Mouse (Mus musculus) limb, embryonic 11.5 days (tissue): ENCODE data around the gene Prrt4. TPM values are rescaled to one million over a fixed set of nuclear protein-coding genes. Genes with fewer than 3 reads are reported as not detected.
A peak's percentile ranks its signal among the peaks of the same experiment; 100 is the strongest.

ENCODE experiments used
- ATAC-seq: fragments of 200-750 bp; cut with Nextera tagmentation; 2 replicates; pipeline ENCODE4 v1.8.0; 2017; ENCODE audit warnings: low read depth; ENCODE audit not compliant: insufficient number of reproducible peaks, low FRiP score, low TSS enrichment
- DNase-seq: peaks from one replicate; pipeline ENCODE4 v3.0.0-alpha.2; 2015; ENCODE audit warnings: low spot score
- H3K27ac ChIP-seq: fragments of 300-500 bp; sonication (generic); replicated peaks from 2 replicates; pipeline ENCODE4 v1.5.1; 2014; ENCODE audit warnings: low read depth, mild to moderate bottlenecking, low read length
- H3K27me3 ChIP-seq: fragments of 300-500 bp; sonication (generic); 2 replicates; pipeline ENCODE4 v1.6.1; 2014; ENCODE audit warnings: mild to moderate bottlenecking, low read length, mixed read lengths; ENCODE audit not compliant: control insufficient read depth, insufficient read depth
- H3K36me3 ChIP-seq: fragments of 300-500 bp; sonication (generic); 2 replicates; pipeline ENCODE4 v1.6.1; 2014; ENCODE audit warnings: mild to moderate bottlenecking, low read length, moderate library complexity, mixed read lengths; ENCODE audit not compliant: control insufficient read depth, insufficient read depth
- H3K4me1 ChIP-seq: fragments of 300-500 bp; sonication (generic); 2 replicates; pipeline ENCODE4 v1.6.1; 2014; ENCODE audit warnings: low read length, mixed read lengths; ENCODE audit not compliant: control insufficient read depth, insufficient read depth
- H3K4me2 ChIP-seq: fragments of 300-500 bp; sonication (generic); 2 replicates; pipeline ENCODE4 v1.6.1; 2014; ENCODE audit warnings: low read depth, mild to moderate bottlenecking, moderate library complexity; ENCODE audit not compliant: severe bottlenecking
- H3K4me3 ChIP-seq: fragments of 300-500 bp; sonication (generic); 2 replicates; pipeline ENCODE4 v1.5.1; 2014; ENCODE audit warnings: low read depth, low read length
- H3K9ac ChIP-seq: fragments of 300-500 bp; sonication (generic); 2 replicates; pipeline ENCODE4 v1.6.1; 2014; ENCODE audit warnings: mild to moderate bottlenecking, low read length
- H3K9me3 ChIP-seq: fragments of 300-500 bp; sonication (generic); 2 replicates; pipeline ENCODE4 v1.6.1; 2016; ENCODE audit warnings: low read length; ENCODE audit not compliant: control insufficient read depth
- whole genome bisulfite sequencing: fragments of 180-500 bp; shearing (Covaris S2); extraction: QIAGEN DNeasy Blood & Tissue Kit; methylation state at CpG from one replicate; pipeline ENCODE4 v1.1.7; 2014; 5-methylcytosine and 5-hydroxymethylcytosine counted together
- polyA plus RNA-seq: library from polyadenylated mRNA; unstranded; fragments of >200 nt; fragmentation: Nextera tagmentation; extraction: Ambion mirVana; gene quantifications from 2 replicates; pipeline ENCODE4 v1.2.1, GENCODE M21; 2014

Gene Prrt4
- polyA plus RNA-seq, 1 experiment from 2014 or later, result 1.2 TPM

DNA sequence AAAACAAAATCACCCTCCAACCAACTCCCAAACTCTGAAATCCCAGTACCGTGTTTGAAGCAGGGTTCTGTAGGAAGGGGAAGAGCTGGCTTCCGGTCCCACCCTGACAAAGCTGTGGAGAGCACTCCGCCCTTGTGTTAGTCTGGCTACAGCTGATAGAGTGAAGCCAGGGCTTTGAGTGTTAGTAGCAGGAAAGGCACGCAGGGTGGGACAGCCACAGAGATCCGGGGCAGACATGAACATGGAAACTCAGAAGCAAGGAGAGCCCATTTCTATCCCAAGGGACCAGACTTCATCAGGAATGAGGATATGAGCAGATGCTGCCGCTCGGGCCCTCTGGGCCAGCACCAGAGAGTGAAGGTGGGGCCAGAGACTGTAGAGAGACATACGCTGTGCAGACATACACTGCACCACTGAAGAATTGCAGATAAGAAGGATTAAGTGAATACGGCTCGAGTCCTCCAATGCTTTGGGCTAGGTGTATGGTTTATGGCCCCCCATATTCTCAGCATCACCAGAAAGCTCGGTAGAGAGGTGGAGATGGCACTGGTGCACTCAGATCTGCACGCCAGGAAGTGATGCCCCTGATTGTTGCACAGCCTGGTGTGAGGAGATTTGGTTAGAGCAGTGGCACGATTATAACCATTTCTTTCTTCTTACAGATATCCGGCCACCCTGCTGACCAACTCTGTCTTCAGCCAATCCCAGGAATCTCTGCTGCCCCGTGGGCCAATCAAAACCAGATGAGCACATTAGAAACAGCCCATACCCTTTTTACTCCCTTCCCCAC lies 14.8 kb upstream of the Prrt4 start:
- Histone ChIP-seq H3K9ac (no peak overlapping the region), H3K4me1 (no peaks in the 10 kb centered on the region), H3K9me3 (no peaks in the 10 kb centered on the region), H3K4me3 (no peak overlapping the region), H3K36me3 (no peaks in the 10 kb centered on the region), H3K4me2 (no peak overlapping the region), H3K27me3 (no peaks in the 10 kb centered on the region), H3K27ac (no peak overlapping the region)
- DNase-seq (no peak), ATAC-seq (no peak)
- 50% methylated on average over 15 of the region's 15 CpGs for WGBS

DNA sequence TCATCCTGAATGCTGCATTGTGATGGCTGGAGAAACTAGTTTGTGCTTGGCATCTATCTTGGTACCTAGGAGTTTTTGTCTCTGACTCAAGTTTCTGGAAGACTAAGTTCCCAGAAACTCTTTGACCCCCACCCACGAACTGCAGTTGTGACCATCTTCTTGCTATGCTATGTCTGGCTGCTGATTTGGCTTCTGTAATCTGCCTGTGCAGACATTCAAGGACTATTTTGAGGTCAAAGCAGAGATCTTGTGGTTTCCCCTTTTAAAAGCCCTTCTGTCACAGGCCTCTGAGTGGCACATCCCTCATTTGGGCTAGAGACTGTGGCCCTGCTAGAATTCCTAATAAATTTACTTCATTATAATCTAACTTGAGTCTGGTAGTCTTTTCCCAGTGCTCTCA lies 8.6 kb upstream of the Prrt4 start:
- H3K4me1 ChIP-seq, result no peaks in the 10 kb centered on the region
- no peaks in the 10 kb centered on the region for H3K9me3 ChIP-seq
- H3K27me3 ChIP-seq, result no peaks in the 10 kb centered on the region
- DNase-seq (no peak), ATAC-seq (no peak)
- no peak overlapping the region for H3K4me3 ChIP-seq
- no peak overlapping the region for H3K27ac ChIP-seq
- WGBS, result 80% methylated on average over 1 of the region's 1 CpGs
- no peaks in the 10 kb centered on the region for H3K36me3 ChIP-seq
- no peak overlapping the region for H3K9ac ChIP-seq
- H3K4me2 ChIP-seq, result no peak overlapping the region

DNA sequence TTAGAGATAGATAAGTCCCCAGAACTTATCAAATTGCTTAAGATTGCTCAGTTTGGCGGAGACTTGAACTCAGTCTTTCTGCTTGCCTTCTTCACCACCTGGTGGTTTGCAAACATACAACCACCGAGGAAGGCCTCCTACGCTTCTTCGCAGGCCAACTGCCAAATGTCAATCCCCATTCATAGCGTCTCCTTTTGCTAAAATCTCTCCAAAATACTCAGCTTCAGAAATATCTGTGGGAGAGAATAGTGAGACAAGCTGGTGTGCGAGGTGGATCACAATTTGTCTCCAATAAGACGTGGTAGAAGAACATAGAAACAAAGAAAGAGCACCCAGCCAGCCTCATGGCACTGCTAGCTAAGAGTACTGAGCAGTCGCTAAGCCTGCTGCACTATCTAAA lies 459 bp upstream of the Prrt4 start:
- DNase-seq (no peak), ATAC-seq (no peak)
- H3K4me2 ChIP-seq, result peak overlapping the region; percentile 80
- H3K36me3 ChIP-seq, result no peaks in the 10 kb centered on the region
- H3K27ac ChIP-seq, result no peak overlapping the region
- 54% methylated on average over 8 of the region's 8 CpGs for WGBS
- H3K9me3 ChIP-seq, result no peaks in the 10 kb centered on the region
- peak overlapping the region; percentile 47 for H3K4me3 ChIP-seq
- no peak overlapping the region for H3K9ac ChIP-seq
- H3K27me3 ChIP-seq, result 0 out of 2 replicates have a peak, but pooled peaks cover 3% of the 10 kb centered on the region
- H3K4me1 ChIP-seq, result peaks cover 5% of the 10 kb centered on the region

DNA sequence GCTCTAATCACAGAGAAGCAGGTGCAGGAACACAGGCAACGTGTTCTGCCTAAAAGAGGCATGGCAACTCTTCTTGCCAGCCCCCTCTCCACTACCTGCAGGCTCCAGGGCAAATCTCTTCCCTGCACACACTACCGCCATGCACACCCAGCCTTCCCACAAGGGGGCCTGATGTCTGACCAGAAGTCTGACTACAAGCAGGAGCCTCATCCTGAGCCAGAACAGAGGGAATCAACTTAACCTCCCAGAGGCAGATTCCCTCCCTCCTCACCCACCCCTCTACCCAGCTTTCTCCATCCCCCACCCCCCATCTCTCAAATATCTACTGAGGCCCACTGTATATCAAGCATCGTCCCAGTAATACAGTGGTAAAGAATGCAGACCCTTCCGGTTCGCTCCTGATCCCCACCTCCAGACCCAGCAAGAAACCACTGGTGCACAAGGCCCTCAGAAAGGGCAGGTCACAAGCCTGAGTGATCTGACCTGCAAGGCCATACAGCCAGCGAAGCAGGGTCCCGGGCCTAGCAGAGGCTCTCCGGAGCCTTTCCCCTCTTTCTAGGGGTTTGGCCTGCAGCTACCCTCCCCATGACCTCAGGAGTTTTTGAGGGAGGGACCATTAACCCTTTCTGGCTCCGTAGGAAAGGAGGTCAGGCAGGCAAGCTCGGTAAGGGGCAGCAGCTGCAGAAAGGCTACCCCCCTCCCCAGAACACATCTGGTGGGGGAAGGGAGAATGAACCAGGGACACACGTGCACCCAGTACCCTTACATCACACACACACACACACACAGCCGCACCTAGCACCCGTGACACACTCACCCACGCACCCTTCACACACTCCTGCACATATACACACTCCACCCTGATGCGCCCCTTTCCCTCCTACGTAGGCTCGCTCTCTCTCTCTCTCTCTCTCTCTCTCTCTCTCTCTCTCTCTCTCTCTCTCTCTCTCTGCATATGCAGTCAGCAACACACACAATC lies 1.2 kb downstream of the Prrt4 start:
- 10% methylated on average over 17 of the region's 17 CpGs for WGBS
- peak overlapping the region; percentile 47 for H3K4me3 ChIP-seq
- H3K27me3 ChIP-seq, result 0 out of 2 replicates have a peak, but pooled peaks cover 3% of the 10 kb centered on the region
- no peak overlapping the region; the same call in 1 of the 2 replicates for H3K9ac ChIP-seq
- peak overlapping the region; percentile 80 for H3K4me2 ChIP-seq
- H3K4me1 ChIP-seq, result peaks cover 5% of the 10 kb centered on the region
- H3K36me3 ChIP-seq, result no peaks in the 10 kb centered on the region
- no peaks in the 10 kb centered on the region for H3K9me3 ChIP-seq
- DNase-seq (peak; percentile 41), ATAC-seq (peak; percentile 15; the same call in 1 of the 2 replicates)
- H3K27ac ChIP-seq, result no peak overlapping the region

DNA sequence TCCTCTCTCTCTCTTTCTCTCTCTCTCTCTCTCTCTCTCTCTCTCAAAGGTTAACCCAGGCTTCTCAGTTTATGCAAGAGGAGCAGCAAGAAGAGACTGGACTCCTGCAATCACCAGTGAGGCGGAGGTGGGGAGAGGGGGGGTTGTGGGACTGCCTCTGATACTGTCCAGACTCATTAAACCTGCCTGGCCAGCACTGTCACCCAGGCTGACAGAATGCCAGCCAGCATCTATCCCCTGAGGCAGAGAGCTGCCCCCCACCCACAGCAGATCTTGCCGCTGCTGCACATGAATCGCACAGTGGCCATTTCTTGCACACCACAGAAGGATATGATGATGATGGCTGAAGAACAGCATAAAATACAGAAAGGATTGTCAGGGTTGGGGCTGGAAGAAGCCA lies 4.3 kb downstream of the Prrt4 start:
- H3K9ac ChIP-seq, result no peak overlapping the region
- 38% methylated on average over 3 of the region's 3 CpGs for WGBS
- DNase-seq (no peak), ATAC-seq (no peak)
- peaks cover 11% of the 10 kb centered on the region for H3K4me1 ChIP-seq
- no peak overlapping the region for H3K27ac ChIP-seq
- H3K4me2 ChIP-seq, result no peak overlapping the region
- H3K4me3 ChIP-seq, result no peak overlapping the region
- H3K36me3 ChIP-seq, result no peaks in the 10 kb centered on the region
- peaks cover 8% of the 10 kb centered on the region for H3K27me3 ChIP-seq
- H3K9me3 ChIP-seq, result no peaks in the 10 kb centered on the region

DNA sequence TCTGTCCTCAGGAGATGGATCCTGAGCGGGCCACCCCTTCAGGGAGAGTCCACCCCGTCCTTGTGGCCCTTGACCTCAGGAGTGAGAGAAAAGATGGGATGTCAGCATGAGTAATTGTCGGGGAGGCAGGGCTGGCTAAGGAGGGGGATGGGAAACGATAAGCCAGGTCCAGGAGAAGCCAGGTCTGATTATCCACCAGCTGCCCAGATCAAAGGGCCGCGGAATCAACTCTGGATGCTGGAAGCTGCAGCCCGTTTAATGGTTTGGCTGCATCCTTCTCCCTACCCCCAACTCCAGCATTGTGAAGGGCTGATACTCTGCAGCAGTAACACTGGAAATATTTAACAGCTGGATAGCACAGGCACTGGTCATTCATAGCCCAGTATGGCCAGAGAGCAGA lies 5.0 kb downstream of the Prrt4 start:
- H3K36me3 ChIP-seq, result no peaks in the 10 kb centered on the region
- no peak for ATAC-seq
- WGBS, result 3% methylated on average over 7 of the region's 7 CpGs
- no peak for DNase-seq
- no peak overlapping the region for H3K4me3 ChIP-seq
- peaks cover 15% of the 10 kb centered on the region for H3K27me3 ChIP-seq
- no peak overlapping the region for H3K4me2 ChIP-seq
- H3K27ac ChIP-seq, result no peak overlapping the region
- peaks cover 14% of the 10 kb centered on the region for H3K4me1 ChIP-seq
- no peak overlapping the region for H3K9ac ChIP-seq
- no peaks in the 10 kb centered on the region for H3K9me3 ChIP-seq

DNA sequence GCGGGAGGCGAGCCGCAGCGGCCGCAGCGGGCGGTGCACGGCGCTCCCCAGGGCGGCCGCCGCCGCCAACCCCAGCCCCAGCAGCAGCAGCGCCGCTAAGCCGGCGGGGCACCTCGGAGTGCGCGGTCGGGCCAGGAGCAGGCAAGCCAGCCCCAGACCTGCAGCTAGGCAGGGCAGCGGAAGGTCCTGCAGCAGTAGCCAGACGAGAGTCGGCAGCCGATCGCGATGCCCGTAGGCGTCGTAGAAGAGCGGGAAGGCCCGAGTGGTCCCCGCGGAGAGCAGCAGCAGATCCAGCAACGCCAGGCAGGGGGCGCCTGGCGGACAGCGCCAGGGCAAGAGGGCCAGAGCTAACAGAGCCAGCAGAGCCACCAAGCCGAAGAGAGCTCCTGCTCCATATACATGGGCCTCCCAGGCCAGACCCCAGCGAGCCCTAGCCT lies 8.4 kb downstream of the Prrt4 start:
- H3K27me3 ChIP-seq, result peaks cover 20% of the 10 kb centered on the region
- no peaks in the 10 kb centered on the region for H3K9me3 ChIP-seq
- H3K4me2 ChIP-seq, result peak overlapping the region; percentile 99
- no peak overlapping the region for H3K27ac ChIP-seq
- H3K4me3 ChIP-seq, result peak overlapping the region; percentile 50
- peak overlapping the region; percentile 73 for H3K9ac ChIP-seq
- peaks cover 9% of the 10 kb centered on the region for H3K4me1 ChIP-seq
- WGBS, result under 1% methylated on average over 40 of the region's 40 CpGs
- ATAC-seq (peak; percentile 81), DNase-seq (peak; percentile 93)
- H3K36me3 ChIP-seq, result no peaks in the 10 kb centered on the region
